7 mouse cellular contexts compared by ENCODE assay signal in the genomic region with DNA sequence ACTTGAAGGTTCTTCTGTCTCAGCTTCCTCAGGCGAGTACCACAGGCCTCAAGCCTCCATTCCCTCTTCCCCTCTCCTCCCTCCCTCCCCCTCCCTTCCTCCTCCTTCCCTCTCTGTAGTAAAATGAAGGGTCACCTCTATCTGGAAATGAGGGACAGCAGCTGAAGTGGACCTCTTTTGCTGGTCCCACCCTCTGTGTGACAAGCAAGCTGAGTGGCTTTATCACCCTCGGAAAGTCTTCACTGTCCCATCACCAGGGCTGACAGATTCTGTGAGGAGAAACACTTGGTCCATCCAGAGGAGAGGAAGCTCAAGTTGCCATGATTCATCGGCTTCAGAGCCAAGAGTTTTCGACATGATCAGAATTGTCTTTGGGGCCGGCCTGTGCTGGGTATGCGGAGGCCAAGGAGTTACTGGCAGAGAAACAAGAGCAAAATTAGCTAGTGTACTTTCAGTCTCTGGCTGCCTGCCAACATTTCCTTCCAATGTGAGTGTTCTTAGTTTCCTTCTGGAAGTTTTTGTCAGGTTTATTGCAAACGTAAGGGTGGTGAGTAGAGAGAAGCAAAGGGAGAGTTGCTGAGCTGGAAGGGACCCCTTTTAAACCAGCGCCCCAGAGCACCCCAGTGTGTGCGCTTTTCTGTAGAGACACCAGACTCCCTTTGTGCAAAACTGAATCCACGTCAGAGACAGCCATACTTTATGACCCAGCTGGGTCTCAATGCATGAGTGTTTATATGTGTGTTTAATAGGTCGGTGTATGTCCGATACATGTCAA.
DNase-seq lines count a peak whose midpoint lies in the region.

No protein-coding gene starts in this region.

- intact Hi-C loops in left cerebral cortex, postnatal 10 days (cut with DNase I): no loop called here

- peak; percentile 98 for DNase-seq in 3T3-L1 (ENCODE audit: low read depth, low spot score)
- DNase-seq in adrenal gland, adult (ENCODE audit: inconsistent age in 2 of 2, low spot score in 1 of 2): peak; percentile 89
- DNase-seq in gastrocnemius, adult 8-10 months (ENCODE audit: low spot score in 2 of 2): peak; percentile 62 to 75
- peak; percentile 69 for DNase-seq in kidney, adult 18-20 months
- peak; percentile 71 to 81 for DNase-seq in left cerebral cortex, postnatal 10 days (ENCODE audit: extremely low spot score in 1 of 2, low spot score in 2 of 2)
- DNase-seq in right cerebral cortex, adult 2 months (ENCODE audit: low spot score in 2 of 2): peak; percentile 78 to 82
- DNase-seq in T-cell, adult 2 months (ENCODE audit: low spot score): no peak
